Mouse (Mus musculus): ENCODE measurements around the gene Cfap70. TPM values are rescaled to one million over a fixed set of nuclear protein-coding genes. Genes with fewer than 3 reads are reported as not detected.

Gene Cfap70
- polyA plus RNA-seq, 1 experiment from 2014 or later = not detected

DNA sequence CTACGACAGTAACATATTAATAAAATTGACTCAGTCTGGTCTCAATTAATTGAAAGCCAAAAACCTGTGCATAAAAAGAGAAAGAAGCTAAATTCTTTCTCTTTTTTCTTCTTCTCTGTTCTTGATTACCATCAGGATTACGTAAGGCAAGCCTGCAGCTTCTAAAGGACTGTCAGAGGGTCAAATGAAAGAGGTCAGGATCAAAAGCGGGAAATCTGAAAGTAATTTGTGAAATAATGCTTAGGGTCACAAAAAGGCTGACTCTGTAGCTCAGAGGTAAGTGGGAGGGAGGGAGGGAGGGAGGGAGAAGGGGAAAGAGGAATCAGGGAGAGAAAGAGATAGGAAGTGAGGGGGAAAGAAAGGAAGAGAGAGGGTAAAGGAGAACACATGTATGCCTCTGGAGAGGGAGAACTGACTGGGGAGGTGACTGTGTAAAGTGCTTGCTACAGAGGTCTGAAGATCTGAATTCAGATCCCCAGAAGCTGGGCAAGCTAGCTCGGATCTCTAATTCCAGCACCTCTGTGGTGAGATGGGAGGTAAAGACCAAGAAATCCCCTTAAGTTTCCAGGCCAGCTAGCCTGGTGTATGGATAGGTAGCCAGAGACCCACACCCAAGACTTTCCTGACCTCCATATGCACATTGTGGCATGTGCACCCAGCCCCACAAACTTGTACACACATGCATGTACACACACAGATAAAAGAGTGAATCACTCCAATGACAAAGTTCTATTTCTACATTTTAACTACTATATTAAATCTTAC lies 25.4 kb upstream of the Cfap70 start:
- H3K27me3 ChIP-seq (replicated peaks) = no peaks in the 10 kb centered on the region
- ATAC-seq (ENCODE audit: insufficient number of reproducible peaks, low FRiP score) = no peak
- no peak overlapping the region for H3K4me2 ChIP-seq
- H3K27ac ChIP-seq (ENCODE audit: poor library complexity, severe bottlenecking) = no peak overlapping the region
- H3K4me1 ChIP-seq (replicated peaks) = peaks cover 15% of the 10 kb centered on the region
- H3K4me3 ChIP-seq = no peak overlapping the region
- 66% methylated on average over 4 of the region's 4 CpGs for WGBS
- H3K36me3 ChIP-seq = peaks cover 6% of the 10 kb centered on the region
- H3K9ac ChIP-seq = no peak overlapping the region
- no peaks in the 10 kb centered on the region for H3K9me3 ChIP-seq (replicated peaks)

- H3K27me3 ChIP-seq (replicated peaks) = no peaks in the 10 kb centered on the region
- no peaks in the 10 kb centered on the region for H3K4me1 ChIP-seq (replicated peaks)
- no peak for ATAC-seq (ENCODE audit: insufficient number of reproducible peaks, low FRiP score)
- H3K4me3 ChIP-seq = no peak overlapping the region
- H3K4me2 ChIP-seq = no peak overlapping the region
- H3K36me3 ChIP-seq = peaks cover 82% of the 10 kb centered on the region
- no peaks in the 10 kb centered on the region for H3K9me3 ChIP-seq (replicated peaks)
- WGBS = 76% methylated on average over 14 of the region's 14 CpGs
- no peak overlapping the region for H3K9ac ChIP-seq
- H3K27ac ChIP-seq (ENCODE audit: poor library complexity, severe bottlenecking) = no peak overlapping the region
These were observed 8.2 kb upstream of the Cfap70 start for GRCm38 (mm10) chr14:20460216-20460615.

GRCm38 (mm10) chr14:20458378-20458777 lies 6.4 kb upstream of the Cfap70 start:
- ATAC-seq (ENCODE audit: insufficient number of reproducible peaks, low FRiP score) = no peak
- Histone ChIP-seq H3K4me3 (no peak overlapping the region), H3K9me3 (replicated peaks) (no peaks in the 10 kb centered on the region), H3K4me1 (replicated peaks) (no peaks in the 10 kb centered on the region), H3K27me3 (replicated peaks) (no peaks in the 10 kb centered on the region), H3K36me3 (peaks cover 65% of the 10 kb centered on the region), H3K4me2 (no peak overlapping the region), H3K27ac (ENCODE audit: poor library complexity, severe bottlenecking) (no peak overlapping the region), H3K9ac (no peak overlapping the region)
- 93% methylated on average over 9 of the region's 9 CpGs for WGBS

- H3K27ac ChIP-seq (ENCODE audit: poor library complexity, severe bottlenecking) = no peak overlapping the region
- peaks cover 17% of the 10 kb centered on the region for H3K36me3 ChIP-seq
- H3K9me3 ChIP-seq (replicated peaks) = no peaks in the 10 kb centered on the region
- 94% methylated on average over 5 of the region's 5 CpGs for WGBS
- H3K4me2 ChIP-seq = no peak overlapping the region
- no peak overlapping the region for H3K4me3 ChIP-seq
- no peak for ATAC-seq (ENCODE audit: insufficient number of reproducible peaks, low FRiP score)
- peaks cover 5% of the 10 kb centered on the region; the same call in 1 of the 2 replicates for H3K4me1 ChIP-seq (replicated peaks)
- no peaks in the 10 kb centered on the region for H3K27me3 ChIP-seq (replicated peaks)
- H3K9ac ChIP-seq = no peak overlapping the region
These were observed 903 bp upstream of the Cfap70 start for GRCm38 (mm10) chr14:20452929-20453328.

DNA sequence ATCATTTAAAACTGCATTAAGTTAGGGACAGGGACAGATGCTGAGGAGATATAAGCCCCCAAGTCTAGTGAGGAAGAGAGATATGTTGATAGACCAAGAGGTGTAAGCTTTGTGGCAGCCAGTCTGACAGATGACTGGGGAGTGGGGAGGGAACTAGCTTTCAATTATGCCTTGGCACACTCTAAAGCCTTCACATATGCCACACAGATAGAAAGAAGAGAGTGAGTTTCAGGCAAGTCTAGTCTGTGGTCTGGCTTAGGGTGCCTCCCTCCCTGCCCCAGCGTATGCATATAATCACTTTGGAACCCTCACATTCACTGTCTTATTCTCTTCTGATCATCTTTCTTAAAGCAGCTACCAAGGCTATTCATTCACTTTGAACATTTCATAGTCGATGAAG lies 724 bp downstream of the Cfap70 start:
- H3K9ac ChIP-seq = peak overlapping the region; percentile 40; the same call in 1 of the 2 replicates
- peak overlapping the region; percentile 46 for H3K4me3 ChIP-seq
- no peaks in the 10 kb centered on the region for H3K9me3 ChIP-seq (replicated peaks)
- H3K27ac ChIP-seq (ENCODE audit: poor library complexity, severe bottlenecking) = no peak overlapping the region
- peak overlapping the region; percentile 81 for H3K4me2 ChIP-seq
- peaks cover 5% of the 10 kb centered on the region; the same call in 1 of the 2 replicates for H3K4me1 ChIP-seq (replicated peaks)
- 0 out of 2 replicates have a peak, but pooled peaks have one; percentile 63 for ATAC-seq (ENCODE audit: insufficient number of reproducible peaks, low FRiP score)
- H3K27me3 ChIP-seq (replicated peaks) = no peaks in the 10 kb centered on the region
- peaks cover 10% of the 10 kb centered on the region for H3K36me3 ChIP-seq
- 10% methylated on average over 2 of the region's 2 CpGs for WGBS

- H3K4me3 ChIP-seq = no peak overlapping the region
- H3K4me2 ChIP-seq = no peak overlapping the region
- 59% methylated on average over 12 of the region's 12 CpGs for WGBS
- no peaks in the 10 kb centered on the region for H3K9me3 ChIP-seq (replicated peaks)
- no peak overlapping the region for H3K27ac ChIP-seq (ENCODE audit: poor library complexity, severe bottlenecking)
- no peak overlapping the region for H3K9ac ChIP-seq
- no peaks in the 10 kb centered on the region for H3K36me3 ChIP-seq
- no peak for ATAC-seq (ENCODE audit: insufficient number of reproducible peaks, low FRiP score)
- peaks cover 5% of the 10 kb centered on the region; the same call in 1 of the 2 replicates for H3K4me1 ChIP-seq (replicated peaks)
- H3K27me3 ChIP-seq (replicated peaks) = no peaks in the 10 kb centered on the region
These were observed 4.8 kb downstream of the Cfap70 start for GRCm38 (mm10) chr14:20447209-20447608.

DNA sequence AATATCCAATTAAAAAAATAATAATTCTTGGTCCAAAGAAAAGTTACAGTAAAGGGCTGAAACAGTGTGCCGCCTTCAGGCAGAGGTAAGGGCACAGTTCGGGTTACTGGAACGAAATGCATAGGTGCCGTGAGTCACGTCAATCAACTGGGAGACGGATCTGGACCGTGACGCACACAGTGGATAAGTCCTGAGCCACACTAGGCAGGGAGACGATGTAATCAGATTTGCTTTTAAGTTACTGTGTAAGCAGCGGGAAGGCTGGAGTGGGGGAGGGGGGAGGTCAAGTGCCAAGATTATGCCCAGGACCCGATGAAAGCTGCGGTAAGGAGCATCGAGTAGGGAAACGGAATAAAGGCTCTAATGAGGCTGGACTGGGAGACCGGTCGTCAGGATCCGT lies 9.8 kb downstream of the Cfap70 start:
- Histone ChIP-seq H3K36me3 (no peaks in the 10 kb centered on the region), H3K4me2 (peak overlapping the region; percentile 47), H3K9ac (0 out of 2 replicates have a peak overlapping the region, but pooled peaks have one; percentile 25), H3K9me3 (replicated peaks) (no peaks in the 10 kb centered on the region), H3K27me3 (replicated peaks) (no peaks in the 10 kb centered on the region), H3K4me1 (replicated peaks) (no peaks in the 10 kb centered on the region; the same call in 1 of the 2 replicates), H3K27ac (ENCODE audit: poor library complexity, severe bottlenecking) (no peak overlapping the region), H3K4me3 (no peak overlapping the region)
- ATAC-seq (ENCODE audit: insufficient number of reproducible peaks, low FRiP score) = peak; percentile 53; the same call in 1 of the 2 replicates
- WGBS = 43% methylated on average over 17 of the region's 17 CpGs

- Histone ChIP-seq H3K4me3 (no peak overlapping the region), H3K4me2 (no peak overlapping the region), H3K27me3 (replicated peaks) (no peaks in the 10 kb centered on the region), H3K36me3 (no peaks in the 10 kb centered on the region), H3K4me1 (replicated peaks) (no peaks in the 10 kb centered on the region), H3K27ac (ENCODE audit: poor library complexity, severe bottlenecking) (no peak overlapping the region), H3K9me3 (replicated peaks) (0 out of 2 replicates have a peak, but pooled peaks cover 4% of the 10 kb centered on the region), H3K9ac (no peak overlapping the region)
- WGBS = 71% methylated on average over 6 of the region's 6 CpGs
- no peak for ATAC-seq (ENCODE audit: insufficient number of reproducible peaks, low FRiP score)
These were observed 15.1 kb downstream of the Cfap70 start for GRCm38 (mm10) chr14:20436976-20437375.

DNA sequence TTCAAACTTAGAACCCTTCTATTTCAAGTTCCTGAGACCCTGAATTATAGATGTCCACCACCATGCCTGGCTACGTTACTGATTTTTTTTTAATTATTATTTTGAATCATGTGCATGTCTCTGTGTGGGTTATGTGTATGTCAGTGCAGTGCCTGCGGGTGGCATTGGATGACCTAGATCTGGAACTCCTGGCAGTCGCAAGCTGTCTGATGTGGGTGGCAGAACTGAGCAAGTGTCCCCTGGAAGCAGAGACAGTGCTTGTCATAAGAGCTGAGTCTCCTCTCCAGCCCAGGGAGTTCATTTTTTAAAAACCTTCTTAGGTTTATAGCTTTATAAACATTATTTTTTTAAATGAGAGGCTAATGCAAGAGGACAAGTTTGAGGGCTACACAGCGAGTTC lies 19.6 kb downstream of the Cfap70 start:
- no peak for ATAC-seq (ENCODE audit: insufficient number of reproducible peaks, low FRiP score)
- no peaks in the 10 kb centered on the region for H3K4me1 ChIP-seq (replicated peaks)

GRCm38 (mm10) chr14:20431726-20432125 lies 20.3 kb downstream of the Cfap70 start:
- 70% methylated on average over 6 of the region's 6 CpGs for WGBS
- H3K4me2 ChIP-seq = no peak overlapping the region
- H3K27me3 ChIP-seq (replicated peaks) = no peaks in the 10 kb centered on the region
- ATAC-seq (ENCODE audit: insufficient number of reproducible peaks, low FRiP score) = no peak
- 0 out of 2 replicates have a peak, but pooled peaks cover 4% of the 10 kb centered on the region for H3K9me3 ChIP-seq (replicated peaks)
- H3K9ac ChIP-seq = no peak overlapping the region
- H3K4me1 ChIP-seq (replicated peaks) = no peaks in the 10 kb centered on the region
- no peak overlapping the region for H3K4me3 ChIP-seq
- H3K36me3 ChIP-seq = no peaks in the 10 kb centered on the region
- H3K27ac ChIP-seq (ENCODE audit: poor library complexity, severe bottlenecking) = no peak overlapping the region

More for the DNA sequence above, 19.6 kb downstream of the Cfap70 start:
- H3K4me2 ChIP-seq = no peak overlapping the region
- H3K36me3 ChIP-seq = no peaks in the 10 kb centered on the region
- WGBS = 87% methylated on average over 4 of the region's 4 CpGs
- no peaks in the 10 kb centered on the region for H3K27me3 ChIP-seq (replicated peaks)
- H3K27ac ChIP-seq (ENCODE audit: poor library complexity, severe bottlenecking) = no peak overlapping the region
- no peak overlapping the region for H3K9ac ChIP-seq
- H3K4me3 ChIP-seq = no peak overlapping the region
- H3K9me3 ChIP-seq (replicated peaks) = 0 out of 2 replicates have a peak, but pooled peaks cover 4% of the 10 kb centered on the region

DNA sequence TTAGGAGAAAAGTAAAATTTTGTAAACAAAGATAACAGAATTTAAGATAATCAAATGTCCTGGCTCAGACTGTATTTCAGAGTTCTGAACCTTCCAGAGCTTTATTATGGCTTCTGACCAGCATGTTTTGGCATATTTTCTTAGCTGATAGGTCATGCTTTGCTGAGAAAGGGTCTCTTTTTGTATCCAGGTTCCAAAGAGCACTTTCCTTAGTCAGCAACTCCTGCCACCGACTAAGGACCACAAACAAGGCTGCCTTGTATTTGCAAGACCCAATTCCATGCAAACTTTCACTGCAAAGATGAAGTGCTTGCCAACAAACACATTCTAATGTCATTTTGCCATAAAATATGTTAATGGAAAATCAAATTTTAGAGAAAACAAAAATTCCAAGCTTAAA lies 22.2 kb downstream of the Cfap70 start:
- Histone ChIP-seq H3K27me3 (replicated peaks) (no peaks in the 10 kb centered on the region), H3K9ac (no peak overlapping the region), H3K4me2 (no peak overlapping the region), H3K36me3 (no peaks in the 10 kb centered on the region), H3K27ac (ENCODE audit: poor library complexity, severe bottlenecking) (no peak overlapping the region), H3K9me3 (replicated peaks) (0 out of 2 replicates have a peak, but pooled peaks cover 4% of the 10 kb centered on the region), H3K4me3 (no peak overlapping the region), H3K4me1 (replicated peaks) (no peaks in the 10 kb centered on the region)
- ATAC-seq (ENCODE audit: insufficient number of reproducible peaks, low FRiP score) = no peak
- WGBS = 36% methylated on average over 1 of the region's 1 CpGs
